Mouse (Mus musculus): Measurements from ENCODE around the gene Tdrd5.
"Not testable (repeated sequence)": the region's sequence is repeated elsewhere in the genome, so short reads cannot be mapped to it uniquely, and the experiment has no call there.

Gene Tdrd5

DNA sequence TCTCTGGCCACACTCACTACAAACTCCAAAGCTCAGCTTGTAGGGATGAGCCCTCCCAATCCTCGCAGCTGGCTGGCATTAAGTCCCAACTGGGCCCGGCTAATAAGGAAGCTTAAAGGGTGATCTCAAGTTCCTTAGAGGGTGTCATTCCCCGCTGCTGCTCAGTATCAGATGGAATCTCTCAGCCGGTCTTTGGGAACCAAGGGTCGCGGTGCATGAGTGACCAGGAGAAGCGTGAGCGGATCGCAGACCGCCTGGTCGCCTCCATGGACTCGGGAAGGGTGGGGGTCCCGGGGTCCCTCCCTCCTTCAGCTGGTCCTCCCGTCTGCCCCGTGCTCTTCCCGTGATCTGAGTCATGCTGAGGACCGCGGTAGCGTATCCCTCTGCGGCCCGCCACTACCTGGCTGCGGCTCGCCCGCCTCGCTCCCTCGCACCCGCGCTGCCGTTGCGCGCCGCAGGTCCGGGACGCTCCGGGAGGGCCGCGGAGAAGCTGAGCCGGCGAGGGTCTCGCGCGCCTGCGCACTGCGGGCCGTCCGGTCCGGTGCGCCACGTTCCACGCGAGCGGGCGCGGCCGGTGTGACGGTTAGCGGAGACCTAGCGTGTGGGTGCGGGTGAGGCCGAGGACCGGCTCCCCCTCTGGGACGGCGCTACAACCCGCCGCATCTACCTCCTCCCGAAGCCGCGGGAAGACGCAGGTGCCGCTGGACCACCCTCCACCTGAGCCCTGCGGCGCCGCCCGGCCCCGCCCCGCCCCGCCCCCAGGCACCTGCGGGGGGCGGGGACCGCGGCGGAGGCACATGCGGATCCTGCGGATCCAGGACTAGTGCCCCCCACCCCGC lies at the start of gene Tdrd5:
Gene Tdrd5, minus strand, starts transcription at position 754 of the 839 bp plus-strand sequence.
- DNase-seq (ENCODE audit: low spot score in 2 of 2): peak; percentile 48 to 52

DNA sequence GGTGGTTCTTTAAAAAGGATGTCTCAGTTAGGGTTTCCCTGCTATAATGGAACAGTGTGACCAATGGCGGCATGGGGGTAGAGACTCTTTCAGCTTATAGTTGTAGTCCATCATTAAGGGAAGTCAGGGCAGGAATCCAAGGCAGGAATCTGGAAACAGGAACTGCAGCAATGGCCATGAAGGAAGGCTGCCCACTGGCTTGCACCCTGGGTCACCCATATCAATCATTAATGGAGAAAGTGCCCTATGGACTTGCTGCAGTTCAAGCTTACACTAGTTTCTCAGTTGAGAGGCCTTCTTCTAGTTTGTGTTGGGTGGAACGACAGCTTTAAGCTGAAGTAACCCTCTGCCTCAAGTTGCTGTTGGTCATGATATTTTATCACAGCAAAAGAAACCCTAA lies 49.0 kb upstream of the Tdrd5 start:
- no peak for DNase-seq (ENCODE audit: low spot score in 2 of 2)

GRCm38 (mm10) chr1:156350441-156350840 lies 47.0 kb upstream of the Tdrd5 start:
- no peak for DNase-seq (ENCODE audit: low spot score in 2 of 2)

DNA sequence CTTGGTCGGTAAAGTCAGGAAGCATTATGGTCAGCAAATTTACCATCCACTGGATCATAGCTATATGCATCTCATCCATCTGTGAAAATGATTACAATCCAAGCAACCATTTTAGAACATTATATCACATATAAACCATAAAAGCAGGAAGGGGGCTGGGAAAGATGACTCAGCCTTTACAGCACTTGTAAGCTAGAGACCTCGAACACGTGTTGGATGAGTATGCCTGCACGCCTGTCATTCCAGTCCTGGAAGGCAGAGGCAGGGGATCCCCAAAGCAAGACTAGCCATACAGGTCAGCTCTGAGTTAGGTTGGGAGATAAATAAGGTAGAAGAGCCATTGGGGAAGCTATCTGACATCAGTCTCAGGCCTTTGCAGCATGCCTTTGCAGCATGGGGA lies 45.6 kb upstream of the Tdrd5 start:
- no peak for DNase-seq (ENCODE audit: low spot score in 2 of 2)

GRCm38 (mm10) chr1:156345633-156346032 lies 42.2 kb upstream of the Tdrd5 start:
- no peak for DNase-seq (ENCODE audit: low spot score in 2 of 2)

DNA sequence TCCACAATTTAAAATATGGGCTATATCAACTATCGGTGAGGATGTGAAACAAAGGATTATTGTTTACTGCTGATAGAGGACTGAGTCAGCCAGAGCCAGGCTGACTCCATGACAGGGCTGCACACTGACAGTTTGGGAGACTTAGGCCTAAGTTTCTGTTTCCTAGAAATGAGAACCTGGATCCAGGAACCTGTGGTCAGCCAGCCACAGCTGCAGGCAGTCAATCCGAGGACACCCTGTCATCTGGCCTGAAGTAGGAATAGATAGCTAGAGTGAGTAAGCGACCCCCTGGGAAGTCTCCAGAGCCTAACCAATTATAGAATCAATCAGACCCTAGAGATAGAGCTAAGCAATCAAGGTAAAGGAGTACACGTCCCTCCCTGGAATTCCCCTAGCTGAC lies 41.0 kb upstream of the Tdrd5 start:
- no peak for DNase-seq (ENCODE audit: low spot score in 2 of 2)

GRCm38 (mm10) chr1:156340847-156341246 lies 37.4 kb upstream of the Tdrd5 start:
- no peak for DNase-seq (ENCODE audit: low spot score in 2 of 2)

- no peak for DNase-seq (ENCODE audit: low spot score in 2 of 2)
Measured at GRCm38 (mm10) chr1:156323126-156323525, 19.7 kb upstream of the Tdrd5 start.

DNA sequence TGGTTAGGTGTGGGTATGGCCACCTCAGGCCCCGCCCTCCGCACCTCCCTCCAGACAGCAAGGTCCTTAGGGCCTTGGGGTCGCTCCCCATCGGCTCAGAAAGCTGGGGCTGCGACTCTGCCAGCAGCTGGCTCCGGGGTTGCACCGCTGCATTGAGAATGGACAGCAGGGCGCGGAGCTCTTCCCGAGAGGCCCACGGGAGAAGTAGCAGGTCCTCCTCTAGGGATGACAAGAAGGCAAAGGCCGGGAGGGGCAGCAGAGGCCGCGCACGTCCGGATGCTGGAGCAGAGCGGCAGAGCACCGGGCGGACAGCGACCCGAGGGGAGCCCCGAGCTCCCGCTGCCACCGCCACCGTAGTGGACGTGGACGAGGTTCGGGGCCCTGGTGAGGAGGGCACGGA lies 7.2 kb upstream of the Tdrd5 start, which contains the start of gene Nphs2:
Gene Nphs2, plus strand, starts transcription at position 98 of the 400 bp plus-strand sequence.
- DNase-seq (ENCODE audit: low spot score in 2 of 2): no peak

- no peak for DNase-seq (ENCODE audit: low spot score in 2 of 2)
Measured at GRCm38 (mm10) chr1:156308595-156308994, 5.1 kb upstream of the Tdrd5 start.

GRCm38 (mm10) chr1:156290016-156290415 lies 13.4 kb downstream of the Tdrd5 start:
- DNase-seq (ENCODE audit: low spot score in 2 of 2): no peak

DNA sequence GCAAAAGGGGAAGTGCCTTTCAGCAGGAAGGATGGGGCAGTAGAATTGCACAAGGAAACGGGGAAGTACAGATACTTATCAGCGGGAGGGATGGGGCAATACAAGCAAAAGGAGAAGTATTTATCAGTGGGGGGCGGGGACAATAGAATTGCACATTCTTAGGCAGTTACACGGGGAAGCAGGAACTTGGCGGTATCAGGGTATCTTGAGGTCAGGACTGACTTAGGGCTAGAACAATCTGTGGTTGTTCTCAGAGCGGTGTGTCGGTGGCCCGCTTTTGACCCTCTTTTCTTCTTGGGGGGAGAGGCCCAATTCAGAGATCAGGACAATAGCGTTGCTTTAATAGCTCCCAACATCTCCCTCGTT lies 14.3 kb downstream of the Tdrd5 start:
- not testable (repeated sequence) for DNase-seq (ENCODE audit: low spot score in 2 of 2)

GRCm38 (mm10) chr1:156288556-156289221 lies 14.8 kb downstream of the Tdrd5 start:
- no peak for DNase-seq (ENCODE audit: low spot score in 2 of 2)

DNA sequence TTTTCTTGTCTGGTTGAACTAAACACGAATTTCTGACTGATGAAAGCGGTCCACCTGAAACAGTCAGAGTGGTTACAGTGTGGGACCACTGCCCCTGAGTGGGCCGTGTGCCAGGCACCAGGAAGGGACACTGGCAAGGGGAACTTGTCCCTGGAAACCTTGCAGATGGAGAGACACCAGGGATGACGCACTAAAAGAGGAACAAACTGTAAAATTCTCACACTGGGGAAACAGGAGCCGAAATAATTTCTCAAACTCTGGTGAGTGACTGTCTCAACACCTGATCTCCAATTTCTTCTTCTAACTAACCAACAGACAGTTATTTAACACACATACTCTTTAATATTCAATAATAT lies 17.9 kb downstream of the Tdrd5 start:
- no peak for DNase-seq (ENCODE audit: low spot score in 2 of 2)

GRCm38 (mm10) chr1:156284851-156285540 lies 18.5 kb downstream of the Tdrd5 start:
- peak; percentile 9 to 61 for DNase-seq (ENCODE audit: low spot score in 2 of 2)

GRCm38 (mm10) chr1:156284207-156284606 lies 19.3 kb downstream of the Tdrd5 start:
- DNase-seq (ENCODE audit: low spot score in 2 of 2): no peak

- DNase-seq (ENCODE audit: low spot score in 2 of 2): no peak
Measured at GRCm38 (mm10) chr1:156280131-156280530, 23.3 kb downstream of the Tdrd5 start.

DNA sequence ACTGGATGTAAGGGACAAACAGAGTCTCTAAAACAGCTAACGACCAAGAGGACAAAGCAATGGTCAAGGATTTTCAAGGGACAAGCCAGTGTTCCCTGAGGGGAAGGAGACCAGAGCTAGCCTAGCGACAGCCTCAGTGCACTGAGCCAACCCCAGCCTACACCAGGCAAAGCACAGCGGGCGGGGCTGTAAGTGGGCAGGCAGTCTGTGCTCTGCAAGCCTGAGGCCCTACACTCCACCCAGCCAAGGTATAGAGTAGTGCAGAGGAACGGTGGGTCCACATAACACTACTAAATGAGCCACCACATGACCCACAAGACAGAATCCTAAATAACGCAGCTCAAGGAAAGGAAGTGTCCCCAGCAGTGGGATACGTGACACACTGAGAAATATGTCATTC lies 29.8 kb downstream of the Tdrd5 start:
- no peak for DNase-seq (ENCODE audit: low spot score in 2 of 2)

- DNase-seq (ENCODE audit: low spot score in 2 of 2): no peak
Measured at GRCm38 (mm10) chr1:156271654-156272053, 31.8 kb downstream of the Tdrd5 start.

- DNase-seq (ENCODE audit: low spot score in 2 of 2): no peak
Measured at GRCm38 (mm10) chr1:156270471-156270870, 33.0 kb downstream of the Tdrd5 start.

DNA sequence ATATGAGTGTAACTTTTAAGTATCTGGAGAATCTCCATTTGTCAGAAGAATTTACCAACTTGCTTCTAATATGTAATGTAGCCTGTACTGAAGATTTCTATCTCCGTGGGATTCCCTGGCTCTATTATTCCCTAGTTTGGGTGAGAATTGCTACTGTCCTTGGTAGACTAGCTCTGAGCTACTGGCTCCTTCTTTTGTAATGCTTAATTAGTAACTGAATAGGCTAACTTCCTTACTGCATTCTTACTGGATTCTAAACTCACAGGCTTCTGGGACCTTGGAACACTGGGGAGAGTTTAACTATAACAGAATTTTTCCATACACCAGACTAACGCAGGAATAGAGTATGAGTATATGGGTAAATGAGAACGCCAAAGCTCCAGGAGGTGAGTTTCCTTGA lies 34.9 kb downstream of the Tdrd5 start:
- not testable (repeated sequence) for DNase-seq (ENCODE audit: low spot score in 2 of 2)

DNA sequence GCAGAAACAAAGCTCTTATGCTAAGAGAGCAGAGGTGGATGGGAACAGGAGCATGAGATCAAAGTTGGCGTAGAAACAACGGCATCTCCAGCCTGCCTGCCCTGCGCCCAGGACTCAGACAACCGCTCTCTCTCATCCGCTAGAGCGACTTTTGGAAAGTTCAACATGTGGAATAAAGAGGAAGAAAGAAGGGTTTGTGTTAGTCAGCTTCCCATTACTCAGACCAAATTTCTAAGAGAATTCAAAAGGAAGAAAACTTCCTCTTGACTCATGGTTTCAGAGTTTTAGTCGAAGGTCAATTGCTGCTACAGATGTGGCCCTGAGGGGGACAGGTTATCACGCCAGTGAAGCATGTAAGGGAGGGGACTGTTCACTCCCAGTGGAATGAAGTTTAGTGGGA lies 39.5 kb downstream of the Tdrd5 start:
- no peak for DNase-seq (ENCODE audit: low spot score in 2 of 2)

DNA sequence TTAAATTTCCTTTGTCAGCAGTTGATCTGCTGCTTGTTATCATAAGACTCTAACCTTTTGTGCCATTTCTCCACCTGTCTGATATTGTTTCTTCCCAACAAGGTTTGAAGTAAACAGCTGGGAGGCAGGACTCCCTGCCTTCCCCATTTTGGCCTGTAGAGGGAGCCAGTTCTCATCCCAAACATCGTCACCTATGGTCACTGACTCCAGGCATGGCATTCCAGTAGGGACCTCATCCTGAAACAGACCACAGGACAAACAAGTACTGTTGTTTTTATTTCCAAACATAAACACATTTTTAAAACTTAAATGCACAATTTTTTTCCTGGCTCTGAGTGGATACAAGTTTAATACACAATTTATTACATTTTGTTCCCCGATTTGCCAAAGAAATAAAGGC lies 40.1 kb downstream of the Tdrd5 start:
- DNase-seq (ENCODE audit: low spot score in 2 of 2): peak; percentile 62 to 67

All from frontal cortex, postnatal 36 days (tissue).